Mouse (Mus musculus): ENCODE results near the gene 5730409E04Rik. TPM values are rescaled to one million over a fixed set of nuclear protein-coding genes. Genes with fewer than 3 reads are reported as not detected.

5730409E04Rik gene
- total and polyA plus RNA-seq, 2 experiments from 2014 or later: 2.8 to 5.8 TPM

GRCm38 (mm10) chr4:126579077-126579476 lies 30.5 kb upstream of the 5730409E04Rik start:
- no peak for TF ChIP-seq CTCF (IDR thresholded peaks at IDR 0.05; ENCODE audit: low read depth)
- TF ChIP-seq EP300 (IDR thresholded peaks at IDR 0.05; ENCODE audit: low read depth): no peak
- DNase-seq (ENCODE audit: low spot score): no peak
- Histone ChIP-seq H3K4me2 (ENCODE audit: low read depth, low read length) (no peak overlapping the region), H3K27me3 (ENCODE audit: control insufficient read depth, insufficient read depth, low read length) (no peaks in the 10 kb centered on the region), H3K9me3 (replicated peaks; ENCODE audit: control insufficient read depth, low read length) (0 out of 2 replicates have a peak, but pooled peaks cover 4% of the 10 kb centered on the region), H3K9ac (replicated peaks; ENCODE audit: low read depth, low read length) (no peak overlapping the region), H3K4me1 (ENCODE audit: control insufficient read depth, insufficient read depth) (no peaks in the 10 kb centered on the region), H3K36me3 (replicated peaks; ENCODE audit: control insufficient read depth, insufficient read depth, low read length) (peaks cover 63% of the 10 kb centered on the region), H3K4me3 (ENCODE audit: low read depth, low read length) (no peak overlapping the region), H3K27ac (ENCODE audit: low read depth) (no peak overlapping the region)
- 83% methylated on average over 2 of the region's 2 CpGs for WGBS
- no peak for ATAC-seq (ENCODE audit: insufficient read depth, low read depth)

GRCm38 (mm10) chr4:126585739-126586138 lies 23.9 kb upstream of the 5730409E04Rik start:
- no peak overlapping the region for H3K4me2 ChIP-seq (ENCODE audit: low read depth, low read length)
- H3K4me1 ChIP-seq (ENCODE audit: control insufficient read depth, insufficient read depth): no peaks in the 10 kb centered on the region
- no peak overlapping the region for H3K4me3 ChIP-seq (ENCODE audit: low read depth, low read length)
- DNase-seq (ENCODE audit: low spot score) (no peak), ATAC-seq (ENCODE audit: insufficient read depth, low read depth) (no peak)
- H3K36me3 ChIP-seq (replicated peaks; ENCODE audit: control insufficient read depth, insufficient read depth, low read length): peaks cover 52% of the 10 kb centered on the region
- H3K9ac ChIP-seq (replicated peaks; ENCODE audit: low read depth, low read length): no peak overlapping the region
- TF ChIP-seq CTCF (IDR thresholded peaks at IDR 0.05; ENCODE audit: low read depth) (no peak), EP300 (IDR thresholded peaks at IDR 0.05; ENCODE audit: low read depth) (no peak)
- H3K27ac ChIP-seq (ENCODE audit: low read depth): no peak overlapping the region
- H3K9me3 ChIP-seq (replicated peaks; ENCODE audit: control insufficient read depth, low read length): no peaks in the 10 kb centered on the region
- H3K27me3 ChIP-seq (ENCODE audit: control insufficient read depth, insufficient read depth, low read length): no peaks in the 10 kb centered on the region
- WGBS: 93% methylated on average over 13 of the region's 13 CpGs

GRCm38 (mm10) chr4:126592039-126592438 lies 17.6 kb upstream of the 5730409E04Rik start:
- no peak for TF ChIP-seq EP300 (IDR thresholded peaks at IDR 0.05; ENCODE audit: low read depth)
- TF ChIP-seq CTCF (IDR thresholded peaks at IDR 0.05; ENCODE audit: low read depth): no peak
- 83% methylated on average over 6 of the region's 6 CpGs for WGBS
- H3K36me3 ChIP-seq (replicated peaks; ENCODE audit: control insufficient read depth, insufficient read depth, low read length): peaks cover 55% of the 10 kb centered on the region
- no peak overlapping the region for H3K4me2 ChIP-seq (ENCODE audit: low read depth, low read length)
- H3K9ac ChIP-seq (replicated peaks; ENCODE audit: low read depth, low read length): no peak overlapping the region
- H3K4me3 ChIP-seq (ENCODE audit: low read depth, low read length): no peak overlapping the region
- H3K27ac ChIP-seq (ENCODE audit: low read depth): no peak overlapping the region
- ATAC-seq (ENCODE audit: insufficient read depth, low read depth) (no peak), DNase-seq (ENCODE audit: low spot score) (no peak)
- no peaks in the 10 kb centered on the region for H3K4me1 ChIP-seq (ENCODE audit: control insufficient read depth, insufficient read depth)
- no peaks in the 10 kb centered on the region for H3K9me3 ChIP-seq (replicated peaks; ENCODE audit: control insufficient read depth, low read length)
- no peaks in the 10 kb centered on the region for H3K27me3 ChIP-seq (ENCODE audit: control insufficient read depth, insufficient read depth, low read length)

- 30% methylated on average over 8 of the region's 8 CpGs for WGBS
- peak; percentile 80 for TF ChIP-seq CTCF (IDR thresholded peaks at IDR 0.05; ENCODE audit: low read depth)
- TF ChIP-seq EP300 (IDR thresholded peaks at IDR 0.05; ENCODE audit: low read depth): no peak
These were observed 9.5 kb upstream of the 5730409E04Rik start for GRCm38 (mm10) chr4:126599971-126600754.

GRCm38 (mm10) chr4:126601597-126602444 lies 7.8 kb upstream of the 5730409E04Rik start:
- peak; percentile 16 for DNase-seq (ENCODE audit: low spot score)
- no peak overlapping the region for H3K4me3 ChIP-seq (ENCODE audit: low read depth, low read length)
- no peak for ATAC-seq (ENCODE audit: insufficient read depth, low read depth)
- no peak overlapping the region for H3K27ac ChIP-seq (ENCODE audit: low read depth)
- 0 out of 2 replicates have a peak, but pooled peaks cover 4% of the 10 kb centered on the region for H3K4me1 ChIP-seq (ENCODE audit: control insufficient read depth, insufficient read depth)
- H3K27me3 ChIP-seq (ENCODE audit: control insufficient read depth, insufficient read depth, low read length): no peaks in the 10 kb centered on the region
- peak overlapping the region; percentile 8; the same call in 1 of the 2 replicates for H3K4me2 ChIP-seq (ENCODE audit: low read depth, low read length)
- H3K9ac ChIP-seq (replicated peaks; ENCODE audit: low read depth, low read length): no peak overlapping the region
- H3K36me3 ChIP-seq (replicated peaks; ENCODE audit: control insufficient read depth, insufficient read depth, low read length): no peaks in the 10 kb centered on the region
- no peaks in the 10 kb centered on the region for H3K9me3 ChIP-seq (replicated peaks; ENCODE audit: control insufficient read depth, low read length)
- TF ChIP-seq CTCF (IDR thresholded peaks at IDR 0.05; ENCODE audit: low read depth): no peak
- no peak for TF ChIP-seq EP300 (IDR thresholded peaks at IDR 0.05; ENCODE audit: low read depth)
- WGBS: 19% methylated on average over 20 of the region's 22 CpGs

More at GRCm38 (mm10) chr4:126599971-126600754, 9.5 kb upstream of the 5730409E04Rik start:
- no peaks in the 10 kb centered on the region for H3K9me3 ChIP-seq (replicated peaks; ENCODE audit: control insufficient read depth, low read length)
- no peak overlapping the region for H3K4me2 ChIP-seq (ENCODE audit: low read depth, low read length)
- H3K27me3 ChIP-seq (ENCODE audit: control insufficient read depth, insufficient read depth, low read length): no peaks in the 10 kb centered on the region
- 0 out of 2 replicates have a peak, but pooled peaks cover 4% of the 10 kb centered on the region for H3K4me1 ChIP-seq (ENCODE audit: control insufficient read depth, insufficient read depth)
- ATAC-seq (ENCODE audit: insufficient read depth, low read depth) (no peak), DNase-seq (ENCODE audit: low spot score) (peak; percentile 64)
- no peak overlapping the region for H3K4me3 ChIP-seq (ENCODE audit: low read depth, low read length)
- no peak overlapping the region for H3K9ac ChIP-seq (replicated peaks; ENCODE audit: low read depth, low read length)
- no peaks in the 10 kb centered on the region for H3K36me3 ChIP-seq (replicated peaks; ENCODE audit: control insufficient read depth, insufficient read depth, low read length)
- H3K27ac ChIP-seq (ENCODE audit: low read depth): no peak overlapping the region

Data from heart, postnatal 0 days (tissue).